Mouse (Mus musculus) lung, embryonic 14.5 days (tissue): ENCODE measurements around the gene Leap2. TPM values are rescaled to one million over a fixed set of nuclear protein-coding genes. Genes with fewer than 3 reads are reported as not detected.
A peak's percentile ranks its signal among the peaks of the same experiment; 100 is the strongest.

Experiments used
- ATAC-seq: fragments of 200-750 bp; cut with Nextera tagmentation; 2 replicates; pipeline ENCODE4 v1.8.0; 2017; ENCODE audit warnings: mild to moderate bottlenecking, moderate TSS enrichment, moderate library complexity; ENCODE audit not compliant: insufficient read depth
- DNase-seq: peaks from one replicate; pipeline ENCODE4 v3.0.0-alpha.2; 2015
- H3K27ac ChIP-seq: fragments of 300-500 bp; sonication (generic); 2 replicates; pipeline ENCODE4 v1.5.1; 2014; ENCODE audit warnings: low read depth, mild to moderate bottlenecking, moderate library complexity
- H3K27me3 ChIP-seq: fragments of 300-500 bp; sonication (generic); 2 replicates; pipeline ENCODE4 v1.6.1; 2014; ENCODE audit warnings: low read length, control low read depth; ENCODE audit not compliant: insufficient read depth
- H3K36me3 ChIP-seq: fragments of 300-500 bp; sonication (generic); 2 replicates; pipeline ENCODE4 v1.6.1; 2014; ENCODE audit warnings: control low read depth; ENCODE audit not compliant: insufficient read depth
- H3K4me1 ChIP-seq: fragments of 300-500 bp; sonication (generic); 2 replicates; pipeline ENCODE4 v1.6.1; 2014; ENCODE audit warnings: antibody characterized with exemption, control low read depth; ENCODE audit not compliant: insufficient read depth
- H3K4me2 ChIP-seq: fragments of 300-500 bp; sonication (generic); 2 replicates; pipeline ENCODE4 v1.6.1; 2014; ENCODE audit warnings: mild to moderate bottlenecking
- H3K4me3 ChIP-seq: fragments of 300-500 bp; sonication (generic); 2 replicates; pipeline ENCODE4 v1.5.1; 2014; ENCODE audit warnings: low read depth, low read length
- H3K9ac ChIP-seq: fragments of 300-500 bp; sonication (generic); 2 replicates; pipeline ENCODE4 v1.6.1; 2014
- H3K9me3 ChIP-seq: fragments of 300-500 bp; sonication (generic); 2 replicates; pipeline ENCODE4 v1.6.1; 2016; ENCODE audit warnings: low read depth, low read length, control low read depth
- CTCF ChIP-seq: IDR thresholded peaks from 2 replicates; pipeline ENCODE4 v1.5.1; 2016; ENCODE audit warnings: antibody characterized with exemption, low read depth
- WGBS: fragments of 180-500 bp; shearing (Covaris S2); extraction: QIAGEN DNeasy Blood & Tissue Kit; methylation state at CpG from one replicate; pipeline ENCODE4 v1.1.7; 2014; 5-methylcytosine and 5-hydroxymethylcytosine counted together
- polyA plus RNA-seq: library from polyadenylated mRNA; unstranded; fragments of >200 nt; fragmentation: Nextera tagmentation; extraction: Ambion mirVana; gene quantifications from 2 replicates; pipeline ENCODE4 v1.2.1, GENCODE M21; 2014

Leap2 gene
- polyA plus RNA-seq, 1 experiment from 2014 or later: not detected

DNA sequence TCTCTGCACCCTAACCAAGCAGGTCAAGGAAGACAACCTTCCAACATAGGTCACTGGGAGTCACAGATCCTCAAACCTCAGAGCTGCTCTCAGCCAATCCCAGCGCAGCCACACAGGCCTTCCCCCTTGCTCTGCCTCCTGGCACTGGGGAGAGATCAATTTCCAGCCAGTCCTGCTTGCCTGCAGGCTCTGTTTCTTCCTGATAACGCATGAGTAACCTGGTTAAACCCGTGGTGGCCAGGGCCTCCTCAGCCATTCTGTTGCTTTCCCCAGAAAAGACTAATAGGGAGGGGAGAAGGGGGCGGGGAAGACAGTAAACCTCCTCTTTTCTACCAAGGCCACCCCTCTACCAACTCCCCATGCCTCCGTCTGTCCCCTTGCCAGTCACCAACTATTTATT is 38.8 kb upstream of the Leap2 start:
- ATAC-seq (no peak), DNase-seq (no peak)

DNA sequence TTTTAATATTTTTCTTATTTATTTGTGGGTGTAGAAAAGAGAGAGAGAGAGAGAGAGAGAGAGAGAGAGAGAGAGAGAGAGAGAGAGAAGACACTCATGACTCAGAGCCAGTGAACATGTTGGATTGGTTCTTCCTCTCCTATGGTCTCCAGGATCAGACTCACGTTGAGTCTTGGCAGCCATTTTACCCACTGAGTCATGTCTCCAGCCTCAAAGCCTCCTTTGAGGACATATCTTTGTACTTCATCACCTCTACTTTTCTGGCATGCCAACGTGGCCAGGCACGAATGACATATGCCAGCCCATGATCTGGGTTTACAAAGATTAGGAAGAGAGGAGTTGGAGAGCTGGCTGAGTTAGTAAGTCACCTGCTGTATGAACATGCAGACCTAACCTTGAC is 37.2 kb upstream of the Leap2 start:
- no peak overlapping the region for H3K27ac ChIP-seq
- no peak overlapping the region for H3K4me2 ChIP-seq
- no peak for TF ChIP-seq CTCF
- WGBS: 67% methylated on average over 3 of the region's 3 CpGs
- H3K36me3 ChIP-seq: no peaks in the 10 kb centered on the region
- no peaks in the 10 kb centered on the region for H3K4me1 ChIP-seq
- no peak overlapping the region for H3K9ac ChIP-seq
- no peaks in the 10 kb centered on the region for H3K9me3 ChIP-seq
- H3K4me3 ChIP-seq: no peak overlapping the region
- DNase-seq (no peak), ATAC-seq (no peak)
- H3K27me3 ChIP-seq: peaks cover 47% of the 10 kb centered on the region

More for the DNA sequence above, 38.8 kb upstream of the Leap2 start:
- 25% methylated on average over 5 of the region's 5 CpGs for WGBS
- H3K9me3 ChIP-seq: no peaks in the 10 kb centered on the region
- H3K9ac ChIP-seq: no peak overlapping the region
- peaks cover 4% of the 10 kb centered on the region; the same call in 1 of the 2 replicates for H3K4me1 ChIP-seq
- no peaks in the 10 kb centered on the region for H3K36me3 ChIP-seq
- no peak for TF ChIP-seq CTCF
- H3K4me3 ChIP-seq: no peak overlapping the region
- no peak overlapping the region for H3K27ac ChIP-seq
- H3K4me2 ChIP-seq: no peak overlapping the region
- H3K27me3 ChIP-seq: peaks cover 60% of the 10 kb centered on the region

DNA sequence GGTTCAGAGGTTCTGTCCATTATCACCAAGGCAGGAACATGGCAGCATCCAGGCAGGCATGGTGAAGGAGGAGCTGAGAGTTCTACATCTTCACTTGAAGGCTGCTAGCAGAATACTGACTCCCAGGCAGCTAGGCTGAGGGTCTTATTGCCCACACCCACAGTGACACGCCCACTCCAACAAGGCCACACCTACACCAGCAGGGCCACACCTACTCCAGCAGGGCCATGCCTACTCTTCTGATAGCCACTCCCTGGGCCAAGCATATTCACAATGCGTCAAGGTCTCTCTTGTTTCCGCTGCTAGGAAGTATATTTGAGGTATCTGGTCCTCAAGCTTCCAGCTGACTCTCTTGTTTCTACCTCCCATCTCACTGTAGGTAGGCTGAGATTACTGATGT is 36.0 kb upstream of the Leap2 start:
- Histone ChIP-seq H3K4me1 (no peaks in the 10 kb centered on the region), H3K9ac (no peak overlapping the region), H3K4me2 (no peak overlapping the region), H3K27me3 (peaks cover 35% of the 10 kb centered on the region), H3K4me3 (no peak overlapping the region), H3K36me3 (no peaks in the 10 kb centered on the region), H3K27ac (no peak overlapping the region), H3K9me3 (no peaks in the 10 kb centered on the region)
- no peak for TF ChIP-seq CTCF
- DNase-seq: no peak
- WGBS: 63% methylated on average over 3 of the region's 3 CpGs
- no peak for ATAC-seq

- peak; percentile 46 for DNase-seq
- no peaks in the 10 kb centered on the region for H3K4me1 ChIP-seq
- H3K9ac ChIP-seq: peak overlapping the region; percentile 57
- H3K27ac ChIP-seq: no peak overlapping the region
- H3K4me3 ChIP-seq: peak overlapping the region; percentile 54
- 6% methylated on average over 29 of the region's 29 CpGs for WGBS
- peaks cover 19% of the 10 kb centered on the region for H3K27me3 ChIP-seq
- no peaks in the 10 kb centered on the region for H3K36me3 ChIP-seq
- peak overlapping the region; percentile 89 for H3K4me2 ChIP-seq
- no peaks in the 10 kb centered on the region for H3K9me3 ChIP-seq
- peak; percentile 48; the same call in 1 of the 2 replicates for ATAC-seq
- peak; percentile 53 for TF ChIP-seq CTCF
Observed at GRCm38 (mm10) chr11:53457372-53457954, 34.5 kb upstream of the Leap2 start.

DNA sequence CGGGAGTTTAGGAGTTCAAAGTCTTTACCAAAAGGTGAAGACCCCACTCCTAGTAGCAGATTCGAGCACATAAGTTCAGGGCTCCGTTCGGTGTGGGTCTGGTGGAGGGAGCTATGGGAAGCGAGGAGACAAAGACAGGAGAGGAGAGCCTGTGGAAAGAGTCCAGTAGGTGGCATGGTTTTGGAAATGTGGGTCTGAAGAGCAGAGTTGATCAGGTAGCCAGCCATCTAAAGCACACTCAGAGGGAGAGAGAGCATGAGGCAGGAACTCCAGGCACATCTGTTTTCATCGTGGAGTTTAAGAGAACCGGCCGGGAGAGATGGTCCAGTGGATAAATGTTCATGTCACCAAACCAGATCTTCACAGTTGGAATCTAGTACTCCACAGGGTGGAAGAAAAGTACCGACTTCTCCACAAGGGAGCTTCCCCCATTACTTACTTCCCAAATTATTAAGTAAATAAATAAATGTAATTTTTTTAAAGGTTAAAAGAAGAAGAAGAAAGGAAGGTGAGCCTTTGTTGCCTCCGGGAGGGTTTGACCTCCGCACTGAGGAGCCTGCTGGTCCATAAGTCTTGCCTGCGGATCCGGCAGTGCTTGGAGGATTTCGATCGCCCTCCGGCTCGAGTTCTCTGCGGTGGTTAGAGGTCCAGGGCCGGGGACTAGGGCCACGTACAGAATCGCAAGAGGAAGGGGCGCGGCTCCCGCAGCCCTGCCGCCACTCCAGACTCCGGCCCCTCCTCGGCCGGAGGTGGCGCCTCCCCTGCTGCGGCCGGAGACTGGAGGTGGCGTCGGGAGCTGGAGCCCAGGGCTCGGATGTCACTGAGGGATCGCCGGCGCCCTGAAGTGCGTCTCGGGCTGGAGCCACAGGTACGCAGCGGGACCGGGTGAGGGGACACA is 33.8 kb upstream of the Leap2 start, which contains the start of the genes Gm10447 and Shroom1:
Gene Gm10447, minus strand, starts transcription at position 637 of the 898 bp plus-strand sequence.
Gene Shroom1, plus strand, starts transcription at position 732 of the 898 bp plus-strand sequence.
- Histone ChIP-seq H3K9ac (peak within 1 kb of the TSS; percentile 57), H3K9me3 (no peaks in the 10 kb centered on the region), H3K27me3 (peaks cover 12% of the 10 kb centered on the region), H3K36me3 (no peaks in the 10 kb centered on the region), H3K4me2 (peak within 1 kb of the TSS; percentile 89), H3K4me1 (no peaks in the 10 kb centered on the region), H3K4me3 (peak within 1 kb of the TSS; percentile 54), H3K27ac (no peak within 1 kb of the TSS)
- ATAC-seq: peak; percentile 92
- WGBS: 3% methylated on average over 42 of the region's 42 CpGs
- DNase-seq: peak; percentile 85
- TF ChIP-seq CTCF: peak; percentile 60

DNA sequence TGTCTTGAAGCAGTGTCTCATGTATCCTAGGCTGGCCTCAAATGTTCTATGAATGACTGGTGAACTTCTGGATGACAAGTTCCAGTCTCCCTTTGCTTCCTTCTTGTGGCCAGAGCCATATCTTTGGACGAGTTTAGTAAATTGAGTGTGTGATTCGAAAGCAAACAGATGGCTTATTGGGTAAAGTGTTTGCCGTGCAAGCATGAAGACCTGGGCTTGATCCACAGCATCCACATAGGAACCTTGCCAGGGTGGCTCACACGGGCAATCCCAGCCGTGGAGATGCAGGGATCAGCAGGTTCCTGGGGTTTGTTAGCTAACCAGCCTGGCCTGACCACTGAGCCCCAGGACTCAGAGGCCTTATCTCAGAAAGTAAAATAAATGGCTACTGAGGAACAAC is 30.1 kb upstream of the Leap2 start:
- TF ChIP-seq CTCF: no peak
- ATAC-seq (no peak), DNase-seq (no peak)
- WGBS: 69% methylated on average over 5 of the region's 5 CpGs
- no peak overlapping the region for H3K4me2 ChIP-seq
- H3K4me1 ChIP-seq: peaks cover 5% of the 10 kb centered on the region; the same call in 1 of the 2 replicates
- H3K9me3 ChIP-seq: no peaks in the 10 kb centered on the region
- no peaks in the 10 kb centered on the region for H3K36me3 ChIP-seq
- H3K4me3 ChIP-seq: no peak overlapping the region
- H3K27ac ChIP-seq: no peak overlapping the region
- peaks cover 6% of the 10 kb centered on the region; the same call in 1 of the 2 replicates for H3K27me3 ChIP-seq
- no peak overlapping the region for H3K9ac ChIP-seq

DNA sequence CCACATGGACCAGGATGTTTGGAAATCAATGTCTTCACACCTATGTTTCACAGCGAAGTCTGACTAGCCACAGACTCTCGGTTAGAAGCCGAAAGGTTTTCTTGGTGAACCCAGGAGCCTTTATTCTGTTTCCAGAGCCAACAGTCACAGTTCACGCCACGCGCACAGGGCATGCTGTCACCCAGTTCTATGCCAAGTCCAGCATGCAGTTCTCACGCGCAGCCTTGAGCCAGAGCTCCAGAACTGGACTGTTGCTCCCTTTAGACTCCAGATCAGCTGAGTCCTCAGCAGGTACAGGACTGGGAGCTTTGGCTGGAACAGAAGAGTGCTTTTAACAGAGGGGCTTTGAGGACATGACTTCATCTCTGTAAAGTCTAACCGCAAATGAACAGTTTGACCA is 29.4 kb upstream of the Leap2 start:
- TF ChIP-seq CTCF: no peak
- WGBS: 93% methylated on average over 9 of the region's 9 CpGs

More for the DNA sequence above, 29.4 kb upstream of the Leap2 start:
- Histone ChIP-seq H3K4me1 (peaks cover 5% of the 10 kb centered on the region; the same call in 1 of the 2 replicates), H3K36me3 (no peaks in the 10 kb centered on the region), H3K9ac (no peak overlapping the region), H3K4me3 (no peak overlapping the region), H3K4me2 (no peak overlapping the region), H3K27me3 (no peaks in the 10 kb centered on the region), H3K27ac (no peak overlapping the region), H3K9me3 (no peaks in the 10 kb centered on the region)
- no peak for DNase-seq
- ATAC-seq: no peak
